Mouse (Mus musculus): Measurements from ENCODE around the gene Map10. TPM values are rescaled to one million over a fixed set of nuclear protein-coding genes. Genes with fewer than 3 reads are reported as not detected.

The Map10 gene
- polyA plus RNA-seq, 1 experiment from 2014 or later, result 6.7 TPM

DNA sequence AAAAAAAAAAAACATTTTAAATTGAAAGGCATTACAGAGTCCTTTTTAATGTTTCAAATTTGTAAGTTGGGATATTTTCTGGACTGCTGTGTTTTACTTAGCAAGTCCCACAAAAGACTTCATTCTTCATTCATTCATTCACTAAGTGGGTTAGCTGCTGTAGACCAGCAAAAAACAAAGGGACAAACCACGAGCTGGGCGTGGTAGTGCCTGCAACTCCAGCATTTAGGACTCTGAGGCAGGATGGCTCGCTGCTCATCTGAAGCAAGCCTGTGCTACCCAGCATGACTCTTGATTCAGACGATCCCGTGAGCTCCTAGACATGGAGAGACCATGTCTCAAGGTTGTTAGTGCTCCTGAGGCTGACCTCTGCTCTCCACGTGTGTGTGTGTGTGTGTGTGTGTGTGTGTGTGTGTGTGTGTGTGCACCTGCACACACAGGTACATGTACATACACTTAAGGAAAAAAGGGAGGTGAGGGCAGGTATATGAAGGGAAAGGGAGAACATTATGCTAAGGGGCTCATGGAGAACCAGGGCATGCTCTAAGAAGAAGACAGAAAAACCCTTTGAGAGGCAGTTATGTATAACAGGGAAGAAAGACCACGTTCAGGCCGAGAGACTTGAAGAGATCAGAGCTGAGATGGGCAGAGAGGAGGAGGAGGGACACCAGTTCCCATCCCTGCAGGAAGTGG is 4.3 kb upstream of the Map10 start:
- Histone ChIP-seq H3K36me3 (ENCODE audit: control insufficient read depth, insufficient read depth, low read length) (0 out of 2 replicates have a peak, but pooled peaks cover 1% of the 10 kb centered on the region), H3K4me1 (ENCODE audit: control insufficient read depth, insufficient read depth, low read length) (peaks cover 5% of the 10 kb centered on the region), H3K27ac (replicated peaks; ENCODE audit: low read depth, low read length) (0 out of 2 replicates have a peak overlapping the region, but pooled peaks have one; percentile 7), H3K4me2 (ENCODE audit: low read depth, low read length) (no peak overlapping the region), H3K27me3 (replicated peaks; ENCODE audit: control insufficient read depth, insufficient read depth, low read length) (no peaks in the 10 kb centered on the region), H3K9ac (ENCODE audit: low read depth, low read length) (no peak overlapping the region), H3K9me3 (ENCODE audit: control insufficient read depth, low read length) (peaks cover 10% of the 10 kb centered on the region), H3K4me3 (ENCODE audit: low read depth, low read length) (no peak overlapping the region)
- DNase-seq (ENCODE audit: low spot score), result no peak
- ATAC-seq (ENCODE audit: low read depth), result no peak
- WGBS, result 53% methylated on average over 8 of the region's 8 CpGs

DNA sequence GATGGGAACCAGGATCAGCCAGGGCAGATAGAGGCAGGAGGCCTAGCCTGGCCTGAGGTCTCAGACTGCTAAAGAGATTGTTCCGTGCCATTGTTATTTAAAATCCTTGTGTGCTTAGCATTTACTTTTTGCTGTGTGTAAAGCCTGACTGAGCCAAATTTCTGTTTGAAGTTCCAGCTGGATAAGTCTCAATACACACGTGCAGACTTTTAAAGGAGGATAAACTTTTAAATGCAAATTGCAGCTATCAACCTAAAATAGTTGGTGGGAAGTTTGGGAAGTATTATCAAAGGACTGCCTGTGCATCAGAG is 3.8 kb upstream of the Map10 start:
- no peaks in the 10 kb centered on the region for H3K27me3 ChIP-seq (replicated peaks; ENCODE audit: control insufficient read depth, insufficient read depth, low read length)
- H3K9me3 ChIP-seq (ENCODE audit: control insufficient read depth, low read length), result peaks cover 15% of the 10 kb centered on the region
- H3K4me2 ChIP-seq (ENCODE audit: low read depth, low read length), result no peak overlapping the region
- WGBS, result 36% methylated on average over 2 of the region's 2 CpGs
- DNase-seq (ENCODE audit: low spot score) (no peak), ATAC-seq (ENCODE audit: low read depth) (no peak)
- H3K9ac ChIP-seq (ENCODE audit: low read depth, low read length), result no peak overlapping the region
- H3K4me1 ChIP-seq (ENCODE audit: control insufficient read depth, insufficient read depth, low read length), result peaks cover 5% of the 10 kb centered on the region
- no peak overlapping the region for H3K4me3 ChIP-seq (ENCODE audit: low read depth, low read length)
- 0 out of 2 replicates have a peak overlapping the region, but pooled peaks have one; percentile 7 for H3K27ac ChIP-seq (replicated peaks; ENCODE audit: low read depth, low read length)
- 0 out of 2 replicates have a peak, but pooled peaks cover 5% of the 10 kb centered on the region for H3K36me3 ChIP-seq (ENCODE audit: control insufficient read depth, insufficient read depth, low read length)

DNA sequence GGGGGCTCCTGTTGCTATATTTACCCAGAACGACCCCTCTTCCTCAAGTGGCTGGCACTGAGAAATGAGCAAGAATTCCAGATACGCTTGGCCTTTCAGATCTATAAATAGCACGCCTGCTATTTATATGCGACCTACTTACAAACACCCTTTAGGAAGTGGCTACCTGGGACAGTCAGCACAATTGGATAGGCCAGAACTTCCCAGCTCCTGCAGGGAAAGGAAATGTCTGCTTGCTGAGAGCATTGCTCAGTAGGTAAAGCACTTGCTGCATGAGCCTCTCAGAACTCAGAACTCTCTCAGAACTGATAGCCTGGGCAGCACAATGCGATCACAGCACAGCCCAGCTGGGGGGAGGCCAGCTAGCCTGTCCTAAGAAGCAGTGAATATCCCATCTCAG is 3.4 kb upstream of the Map10 start:
- no peak for ATAC-seq (ENCODE audit: low read depth)
- Histone ChIP-seq H3K9me3 (ENCODE audit: control insufficient read depth, low read length) (peaks cover 19% of the 10 kb centered on the region), H3K36me3 (ENCODE audit: control insufficient read depth, insufficient read depth, low read length) (0 out of 2 replicates have a peak, but pooled peaks cover 9% of the 10 kb centered on the region), H3K4me1 (ENCODE audit: control insufficient read depth, insufficient read depth, low read length) (peaks cover 5% of the 10 kb centered on the region), H3K9ac (ENCODE audit: low read depth, low read length) (no peak overlapping the region), H3K4me2 (ENCODE audit: low read depth, low read length) (no peak overlapping the region), H3K4me3 (ENCODE audit: low read depth, low read length) (no peak overlapping the region), H3K27ac (replicated peaks; ENCODE audit: low read depth, low read length) (no peak overlapping the region), H3K27me3 (replicated peaks; ENCODE audit: control insufficient read depth, insufficient read depth, low read length) (no peaks in the 10 kb centered on the region)
- 22% methylated on average over 5 of the region's 5 CpGs for WGBS
- no peak for DNase-seq (ENCODE audit: low spot score)

- H3K9me3 ChIP-seq (ENCODE audit: control insufficient read depth, low read length), result peaks cover 29% of the 10 kb centered on the region
- H3K9ac ChIP-seq (ENCODE audit: low read depth, low read length), result no peak overlapping the region
- H3K27ac ChIP-seq (replicated peaks; ENCODE audit: low read depth, low read length), result no peak overlapping the region
- H3K36me3 ChIP-seq (ENCODE audit: control insufficient read depth, insufficient read depth, low read length), result 0 out of 2 replicates have a peak, but pooled peaks cover 15% of the 10 kb centered on the region
- DNase-seq (ENCODE audit: low spot score), result no peak
- no peak overlapping the region for H3K4me2 ChIP-seq (ENCODE audit: low read depth, low read length)
- no peaks in the 10 kb centered on the region for H3K27me3 ChIP-seq (replicated peaks; ENCODE audit: control insufficient read depth, insufficient read depth, low read length)
- WGBS, result 87% methylated on average over 2 of the region's 2 CpGs
- ATAC-seq (ENCODE audit: low read depth), result no peak
- no peak overlapping the region for H3K4me3 ChIP-seq (ENCODE audit: low read depth, low read length)
- H3K4me1 ChIP-seq (ENCODE audit: control insufficient read depth, insufficient read depth, low read length), result peaks cover 5% of the 10 kb centered on the region
These were observed 2.4 kb upstream of the Map10 start for GRCm38 (mm10) chr8:125667248-125667647.

- H3K4me1 ChIP-seq (ENCODE audit: control insufficient read depth, insufficient read depth, low read length), result peaks cover 5% of the 10 kb centered on the region
- H3K4me2 ChIP-seq (ENCODE audit: low read depth, low read length), result peak overlapping the region; percentile 90
- no peaks in the 10 kb centered on the region for H3K27me3 ChIP-seq (replicated peaks; ENCODE audit: control insufficient read depth, insufficient read depth, low read length)
- no peak overlapping the region for H3K9ac ChIP-seq (ENCODE audit: low read depth, low read length)
- WGBS, result 82% methylated on average over 14 of the region's 14 CpGs
- DNase-seq (ENCODE audit: low spot score), result no peak
- peaks cover 31% of the 10 kb centered on the region for H3K9me3 ChIP-seq (ENCODE audit: control insufficient read depth, low read length)
- H3K27ac ChIP-seq (replicated peaks; ENCODE audit: low read depth, low read length), result no peak overlapping the region
- 0 out of 2 replicates have a peak, but pooled peaks cover 15% of the 10 kb centered on the region for H3K36me3 ChIP-seq (ENCODE audit: control insufficient read depth, insufficient read depth, low read length)
- peak overlapping the region; percentile 51 for H3K4me3 ChIP-seq (ENCODE audit: low read depth, low read length)
- ATAC-seq (ENCODE audit: low read depth), result no peak
These were observed 389 bp upstream of the Map10 start for GRCm38 (mm10) chr8:125669159-125669699.

GRCm38 (mm10) chr8:125670420-125670819 is 802 bp downstream of the Map10 start:
- ATAC-seq (ENCODE audit: low read depth) (no peak), DNase-seq (ENCODE audit: low spot score) (no peak)
- H3K4me3 ChIP-seq (ENCODE audit: low read depth, low read length), result peak overlapping the region; percentile 51
- peak overlapping the region; percentile 90 for H3K4me2 ChIP-seq (ENCODE audit: low read depth, low read length)
- peaks cover 5% of the 10 kb centered on the region for H3K4me1 ChIP-seq (ENCODE audit: control insufficient read depth, insufficient read depth, low read length)
- no peak overlapping the region for H3K27ac ChIP-seq (replicated peaks; ENCODE audit: low read depth, low read length)
- H3K36me3 ChIP-seq (ENCODE audit: control insufficient read depth, insufficient read depth, low read length), result 0 out of 2 replicates have a peak, but pooled peaks cover 15% of the 10 kb centered on the region
- H3K9ac ChIP-seq (ENCODE audit: low read depth, low read length), result peak overlapping the region; percentile 80
- WGBS, result 92% methylated on average over 6 of the region's 6 CpGs
- no peaks in the 10 kb centered on the region for H3K27me3 ChIP-seq (replicated peaks; ENCODE audit: control insufficient read depth, insufficient read depth, low read length)
- peaks cover 31% of the 10 kb centered on the region for H3K9me3 ChIP-seq (ENCODE audit: control insufficient read depth, low read length)

DNA sequence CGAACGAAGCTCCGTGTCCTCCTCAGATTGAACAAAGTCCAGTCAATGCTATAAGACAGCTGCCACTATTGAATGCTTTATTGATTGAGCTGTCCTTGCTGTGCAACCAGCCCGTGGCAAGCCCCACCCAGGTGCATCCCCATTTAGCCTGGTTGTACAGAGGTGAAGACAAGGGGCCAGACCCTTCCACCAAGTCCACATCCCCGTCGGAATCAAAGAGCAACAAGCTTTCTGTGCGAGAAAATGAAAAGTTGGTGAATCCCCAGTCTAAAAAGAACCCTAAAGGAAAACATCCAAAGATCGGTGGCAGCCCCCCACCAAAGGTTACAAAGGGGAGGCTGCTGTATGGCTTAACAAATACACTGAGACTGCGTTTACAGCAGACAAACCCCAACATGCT is 1.3 kb downstream of the Map10 start:
- ATAC-seq (ENCODE audit: low read depth) (no peak), DNase-seq (ENCODE audit: low spot score) (no peak)
- no peak overlapping the region for H3K9ac ChIP-seq (ENCODE audit: low read depth, low read length)
- 0 out of 2 replicates have a peak, but pooled peaks cover 15% of the 10 kb centered on the region for H3K36me3 ChIP-seq (ENCODE audit: control insufficient read depth, insufficient read depth, low read length)
- 96% methylated on average over 9 of the region's 9 CpGs for WGBS
- H3K4me1 ChIP-seq (ENCODE audit: control insufficient read depth, insufficient read depth, low read length), result peaks cover 5% of the 10 kb centered on the region
- H3K4me3 ChIP-seq (ENCODE audit: low read depth, low read length), result no peak overlapping the region
- H3K4me2 ChIP-seq (ENCODE audit: low read depth, low read length), result no peak overlapping the region
- no peaks in the 10 kb centered on the region for H3K27me3 ChIP-seq (replicated peaks; ENCODE audit: control insufficient read depth, insufficient read depth, low read length)
- peaks cover 31% of the 10 kb centered on the region for H3K9me3 ChIP-seq (ENCODE audit: control insufficient read depth, low read length)
- no peak overlapping the region for H3K27ac ChIP-seq (replicated peaks; ENCODE audit: low read depth, low read length)

DNA sequence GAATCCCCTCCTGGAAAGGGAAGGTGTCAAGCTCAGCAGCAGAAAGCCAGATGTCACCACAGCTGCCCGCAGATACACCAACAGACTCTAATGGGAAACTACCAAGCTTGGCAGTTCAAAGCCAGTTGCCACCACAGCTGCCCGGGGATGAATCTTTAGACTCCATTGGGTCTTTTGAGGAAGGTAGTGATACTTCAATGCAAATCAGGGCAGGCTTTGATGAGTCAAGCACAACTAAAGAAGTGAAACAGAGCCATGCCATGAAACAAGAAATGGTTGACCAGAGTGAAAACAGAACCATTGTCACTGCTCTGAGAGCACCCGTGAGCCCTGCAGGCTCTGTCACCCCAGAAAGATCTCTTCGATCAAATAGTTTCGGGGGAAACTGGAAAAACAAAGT is 1.8 kb downstream of the Map10 start:
- DNase-seq (ENCODE audit: low spot score) (no peak), ATAC-seq (ENCODE audit: low read depth) (no peak)
- H3K27ac ChIP-seq (replicated peaks; ENCODE audit: low read depth, low read length), result no peak overlapping the region
- no peak overlapping the region for H3K4me3 ChIP-seq (ENCODE audit: low read depth, low read length)
- H3K36me3 ChIP-seq (ENCODE audit: control insufficient read depth, insufficient read depth, low read length), result 0 out of 2 replicates have a peak, but pooled peaks cover 15% of the 10 kb centered on the region
- H3K4me2 ChIP-seq (ENCODE audit: low read depth, low read length), result no peak overlapping the region
- no peak overlapping the region for H3K9ac ChIP-seq (ENCODE audit: low read depth, low read length)
- no peaks in the 10 kb centered on the region for H3K27me3 ChIP-seq (replicated peaks; ENCODE audit: control insufficient read depth, insufficient read depth, low read length)
- H3K4me1 ChIP-seq (ENCODE audit: control insufficient read depth, insufficient read depth, low read length), result peaks cover 5% of the 10 kb centered on the region
- WGBS, result 97% methylated on average over 5 of the region's 5 CpGs
- H3K9me3 ChIP-seq (ENCODE audit: control insufficient read depth, low read length), result peaks cover 31% of the 10 kb centered on the region

- DNase-seq (ENCODE audit: low spot score), result no peak
- H3K27me3 ChIP-seq (replicated peaks; ENCODE audit: control insufficient read depth, insufficient read depth, low read length), result no peaks in the 10 kb centered on the region
These were observed 6.2 kb downstream of the Map10 start for GRCm38 (mm10) chr8:125675796-125676195.

More at GRCm38 (mm10) chr8:125675796-125676195, 6.2 kb downstream of the Map10 start:
- Histone ChIP-seq H3K4me3 (ENCODE audit: low read depth, low read length) (no peak overlapping the region), H3K4me2 (ENCODE audit: low read depth, low read length) (no peak overlapping the region), H3K9ac (ENCODE audit: low read depth, low read length) (no peak overlapping the region), H3K36me3 (ENCODE audit: control insufficient read depth, insufficient read depth, low read length) (0 out of 2 replicates have a peak, but pooled peaks cover 10% of the 10 kb centered on the region), H3K27ac (replicated peaks; ENCODE audit: low read depth, low read length) (no peak overlapping the region), H3K4me1 (ENCODE audit: control insufficient read depth, insufficient read depth, low read length) (peaks cover 4% of the 10 kb centered on the region), H3K9me3 (ENCODE audit: control insufficient read depth, low read length) (peaks cover 17% of the 10 kb centered on the region)
- ATAC-seq (ENCODE audit: low read depth), result no peak
- 67% methylated on average over 3 of the region's 3 CpGs for WGBS

Measured in embryonic facial prominence, embryonic 14.5 days (tissue).